Mouse (Mus musculus) hindbrain, embryonic 13.5 days (tissue): Measurements from ENCODE around the gene Gpr108. TPM values are rescaled to one million over a fixed set of nuclear protein-coding genes. Genes with fewer than 3 reads are reported as not detected.
"Not testable (repeated sequence)": the region's sequence is repeated elsewhere in the genome, so short reads cannot be mapped to it uniquely, and the experiment has no call there.

Experiments used
- ATAC-seq: fragments of 200-750 bp; cut with Nextera tagmentation; 2 replicates; pipeline ENCODE4 v1.8.0; 2017; ENCODE audit warnings: moderate TSS enrichment; ENCODE audit not compliant: low FRiP score
- H3K27ac ChIP-seq: fragments of 300-500 bp; sonication (generic); 2 replicates; pipeline ENCODE4 v1.5.1; 2015; ENCODE audit warnings: inconsistent platforms, mild to moderate bottlenecking, moderate library complexity
- H3K27me3 ChIP-seq: fragments of 300-500 bp; sonication (generic); 2 replicates; pipeline ENCODE4 v1.6.1; 2015; ENCODE audit warnings: mild to moderate bottlenecking, inconsistent platforms
- H3K36me3 ChIP-seq: fragments of 300-500 bp; sonication (generic); 2 replicates; pipeline ENCODE4 v1.6.1; 2015; ENCODE audit warnings: mild to moderate bottlenecking, inconsistent platforms
- H3K4me1 ChIP-seq: fragments of 300-500 bp; sonication (generic); replicated peaks from 2 replicates; pipeline ENCODE4 v1.6.1; 2015; ENCODE audit warnings: inconsistent platforms
- H3K4me2 ChIP-seq: fragments of 300-500 bp; sonication (generic); 2 replicates; pipeline ENCODE4 v1.6.1; 2015; ENCODE audit warnings: inconsistent platforms, mild to moderate bottlenecking, moderate library complexity
- H3K4me3 ChIP-seq: fragments of 300-500 bp; sonication (generic); 2 replicates; pipeline ENCODE4 v1.5.1; 2015; ENCODE audit warnings: mild to moderate bottlenecking, inconsistent platforms
- H3K9ac ChIP-seq: fragments of 300-500 bp; sonication (generic); 2 replicates; pipeline ENCODE4 v1.6.1; 2015; ENCODE audit warnings: mild to moderate bottlenecking, inconsistent platforms
- H3K9me3 ChIP-seq: fragments of 300-500 bp; sonication (generic); 2 replicates; pipeline ENCODE4 v1.6.1; 2016; ENCODE audit warnings: inconsistent platforms
- WGBS: fragments of 180-500 bp; shearing (Covaris S2); methylation state at CpG from one replicate; pipeline ENCODE4 v1.1.7; 2015; 5-methylcytosine and 5-hydroxymethylcytosine counted together
- polyA plus RNA-seq: library from polyadenylated mRNA; unstranded; fragments of >200 nt; fragmentation: Nextera tagmentation; extraction: Ambion mirVana; gene quantifications from 2 replicates; pipeline ENCODE4 v1.2.1, GENCODE M21; 2015

Gene Gpr108
- polyA plus RNA-seq, 1 experiment from 2014 or later: 23.8 TPM

- no peak for ATAC-seq
- Histone ChIP-seq H3K4me1 (peaks cover 22% of the 10 kb centered on the region), H3K4me3 (no peak overlapping the region), H3K9me3 (no peaks in the 10 kb centered on the region), H3K27ac (no peak overlapping the region), H3K4me2 (no peak overlapping the region), H3K36me3 (no peaks in the 10 kb centered on the region), H3K27me3 (peaks cover 36% of the 10 kb centered on the region), H3K9ac (no peak overlapping the region)
- 61% methylated on average over 9 of the region's 9 CpGs for WGBS
These were observed 31.5 kb upstream of the Gpr108 start for GRCm38 (mm10) chr17:57279591-57280224.

GRCm38 (mm10) chr17:57278943-57279590 lies 30.8 kb upstream of the Gpr108 start, which contains the start of gene Vav1:
Gene Vav1 (plus strand): TSS chr17:57279100.
- H3K9ac ChIP-seq: no peak within 1 kb of the TSS
- no peak within 1 kb of the TSS for H3K4me3 ChIP-seq
- 78% methylated on average over 26 of the region's 26 CpGs for WGBS
- H3K27ac ChIP-seq: no peak within 1 kb of the TSS
- H3K36me3 ChIP-seq: no peaks in the 10 kb centered on the region
- H3K9me3 ChIP-seq: no peaks in the 10 kb centered on the region
- H3K4me2 ChIP-seq: no peak within 1 kb of the TSS
- H3K4me1 ChIP-seq: peaks cover 23% of the 10 kb centered on the region
- ATAC-seq: no peak
- H3K27me3 ChIP-seq: peaks cover 42% of the 10 kb centered on the region

- H3K36me3 ChIP-seq: no peaks in the 10 kb centered on the region
- WGBS: 89% methylated on average over 2 of the region's 2 CpGs
These were observed 30.3 kb upstream of the Gpr108 start for GRCm38 (mm10) chr17:57278537-57278936.

GRCm38 (mm10) chr17:57277598-57278261 lies 29.5 kb upstream of the Gpr108 start:
- H3K4me3 ChIP-seq, H3K4me2 ChIP-seq, H3K9me3 ChIP-seq, H3K36me3 ChIP-seq, H3K27ac ChIP-seq, ATAC-seq, H3K9ac ChIP-seq: not testable (repeated sequence)
- H3K4me1 ChIP-seq: peaks cover 23% of the 10 kb centered on the region
- H3K27me3 ChIP-seq: peaks cover 55% of the 10 kb centered on the region
- 86% methylated on average over 5 of the region's 5 CpGs for WGBS

More at GRCm38 (mm10) chr17:57278537-57278936, 30.3 kb upstream of the Gpr108 start:
- no peak for ATAC-seq
- Histone ChIP-seq H3K4me2 (no peak overlapping the region), H3K9ac (no peak overlapping the region), H3K4me3 (no peak overlapping the region), H3K9me3 (no peaks in the 10 kb centered on the region), H3K27ac (no peak overlapping the region), H3K4me1 (peaks cover 23% of the 10 kb centered on the region), H3K27me3 (peaks cover 47% of the 10 kb centered on the region)

GRCm38 (mm10) chr17:57276634-57277121 lies 28.4 kb upstream of the Gpr108 start:
- Histone ChIP-seq H3K9ac (peak overlapping the region; percentile 58), H3K27ac (no peak overlapping the region; the same call in 1 of the 2 replicates), H3K9me3 (no peaks in the 10 kb centered on the region), H3K4me2 (peak overlapping the region; percentile 68), H3K4me1 (peaks cover 23% of the 10 kb centered on the region), H3K36me3 (no peaks in the 10 kb centered on the region), H3K27me3 (peaks cover 64% of the 10 kb centered on the region), H3K4me3 (peak overlapping the region; percentile 46)
- peak; percentile 71 for ATAC-seq
- under 1% methylated on average over 20 of the region's 20 CpGs for WGBS

- peak; percentile 32; the same call in 1 of the 2 replicates for ATAC-seq
- Histone ChIP-seq H3K9me3 (no peaks in the 10 kb centered on the region), H3K4me2 (peak overlapping the region; percentile 68), H3K27me3 (peaks cover 69% of the 10 kb centered on the region), H3K27ac (no peak overlapping the region), H3K4me3 (peak overlapping the region; percentile 46), H3K4me1 (peaks cover 23% of the 10 kb centered on the region), H3K9ac (peak overlapping the region; percentile 58; the same call in 1 of the 2 replicates), H3K36me3 (no peaks in the 10 kb centered on the region)
- 4% methylated on average over 13 of the region's 13 CpGs for WGBS
These were observed 27.7 kb upstream of the Gpr108 start for GRCm38 (mm10) chr17:57275997-57276351.

- peak overlapping the region; percentile 46 for H3K4me3 ChIP-seq
- H3K9me3 ChIP-seq: no peaks in the 10 kb centered on the region
- H3K9ac ChIP-seq: peak overlapping the region; percentile 62
- 1% methylated on average over 52 of the region's 53 CpGs for WGBS
- peaks cover 23% of the 10 kb centered on the region for H3K4me1 ChIP-seq
- no peaks in the 10 kb centered on the region for H3K36me3 ChIP-seq
- peak overlapping the region; percentile 68 for H3K4me2 ChIP-seq
- ATAC-seq: peak; percentile 66
- H3K27me3 ChIP-seq: peaks cover 65% of the 10 kb centered on the region
- no peak overlapping the region for H3K27ac ChIP-seq
These were observed 27.1 kb upstream of the Gpr108 start for GRCm38 (mm10) chr17:57275111-57275996.

GRCm38 (mm10) chr17:57274686-57275085 lies 26.4 kb upstream of the Gpr108 start:
- no peaks in the 10 kb centered on the region for H3K36me3 ChIP-seq
- H3K4me2 ChIP-seq: peak overlapping the region; percentile 68
- no peak for ATAC-seq
- H3K9ac ChIP-seq: peak overlapping the region; percentile 62
- WGBS: 6% methylated on average over 15 of the region's 15 CpGs
- no peak overlapping the region for H3K27ac ChIP-seq
- H3K4me3 ChIP-seq: peak overlapping the region; percentile 46
- H3K27me3 ChIP-seq: peaks cover 62% of the 10 kb centered on the region
- H3K9me3 ChIP-seq: no peaks in the 10 kb centered on the region
- H3K4me1 ChIP-seq: peaks cover 23% of the 10 kb centered on the region

- no peak overlapping the region for H3K9ac ChIP-seq
- 41% methylated on average over 7 of the region's 7 CpGs for WGBS
- no peak overlapping the region for H3K4me3 ChIP-seq
- H3K4me2 ChIP-seq: no peak overlapping the region
- ATAC-seq: no peak
- H3K4me1 ChIP-seq: peaks cover 23% of the 10 kb centered on the region
- H3K9me3 ChIP-seq: no peaks in the 10 kb centered on the region
- no peaks in the 10 kb centered on the region for H3K36me3 ChIP-seq
- peaks cover 53% of the 10 kb centered on the region for H3K27me3 ChIP-seq
- no peak overlapping the region for H3K27ac ChIP-seq
These were observed 25.6 kb upstream of the Gpr108 start for GRCm38 (mm10) chr17:57273846-57274245.

GRCm38 (mm10) chr17:57271301-57271700 lies 23.1 kb upstream of the Gpr108 start:
- Histone ChIP-seq H3K9ac (no peak overlapping the region), H3K4me1 (peaks cover 18% of the 10 kb centered on the region), H3K4me3 (no peak overlapping the region), H3K36me3 (no peaks in the 10 kb centered on the region), H3K27ac (no peak overlapping the region), H3K9me3 (no peaks in the 10 kb centered on the region), H3K4me2 (no peak overlapping the region), H3K27me3 (peaks cover 50% of the 10 kb centered on the region)
- no peak for ATAC-seq
- whole genome bisulfite sequencing: 74% methylated on average over 9 of the region's 9 CpGs

- ATAC-seq: no peak
- Histone ChIP-seq H3K36me3 (peaks cover 9% of the 10 kb centered on the region), H3K4me3 (no peak overlapping the region), H3K4me2 (no peak overlapping the region), H3K9ac (no peak overlapping the region), H3K27me3 (peaks cover 14% of the 10 kb centered on the region), H3K4me1 (no peaks in the 10 kb centered on the region), H3K27ac (no peak overlapping the region), H3K9me3 (no peaks in the 10 kb centered on the region)
- 93% methylated on average over 6 of the region's 6 CpGs for WGBS
These were observed 19.4 kb upstream of the Gpr108 start for GRCm38 (mm10) chr17:57267556-57268126.
